Mouse (Mus musculus) 3T3-L1 (cell line): ENCODE measurements at regions not wholly inside any gene's neighbourhood (a gene's known extent, or its start where the extent isn't known, plus 50 kb on each side); places are given as distances from the start of the nearest gene placed in this dataset.

Experiments
- DNase-seq: peaks from one replicate; pipeline ENCODE4 v3.0.0-alpha.2; 2015; ENCODE audit warnings: low read depth, low spot score

GRCm38 (mm10) chrX:6709643-6710042 lies 69.5 kb upstream of the Dgkk start:
- peak; percentile 64 for DNase-seq
